34 mouse cellular contexts compared by ENCODE assay signal in the genomic region with DNA sequence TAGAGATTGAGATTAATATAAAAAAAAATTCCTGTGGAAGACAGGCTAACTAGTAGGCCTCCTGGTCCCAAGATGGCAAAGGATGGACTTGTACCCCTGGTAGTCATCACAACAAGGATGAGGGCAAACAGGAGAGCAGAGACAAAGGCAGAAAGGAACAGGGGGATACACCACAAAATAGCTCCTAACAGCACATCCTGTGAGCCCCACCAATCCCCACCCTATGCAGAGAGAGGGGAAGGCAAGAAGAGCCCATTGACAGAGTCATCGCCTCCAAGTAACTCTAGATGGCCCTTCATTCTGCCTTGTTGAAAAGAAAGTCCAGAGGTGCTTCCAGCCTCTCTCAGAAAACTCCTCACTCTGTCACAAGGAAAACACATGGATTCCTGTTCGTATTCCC.
"Had no signal": no experiment of that assay in that cellular context is flagged by ENCODE, and none has a peak within 500 bp of the region (broad histone marks: within the 10 kb centered on the region; RNA-seq: fewer than 3 reads in every experiment).

No protein-coding gene starts in this region.

- H3K9me3 ChIP-seq: heart, embryonic 10.5 days; heart, embryonic 12.5 days; heart, embryonic 13.5 days; heart, embryonic 15.5 days; hindbrain, embryonic 10.5 days; hindbrain, embryonic 12.5 days; hindbrain, embryonic 13.5 days; hindbrain, embryonic 15.5 days; intestine, embryonic 15.5 days; kidney, embryonic 15.5 days had no signal

- H3K9ac ChIP-seq: heart, embryonic 12.5 days; heart, embryonic 13.5 days; heart, embryonic 15.5 days; hindbrain, embryonic 12.5 days; hindbrain, embryonic 13.5 days; hindbrain, embryonic 14.5 days; hindbrain, embryonic 15.5 days; intestine, embryonic 15.5 days; kidney, embryonic 15.5 days had no signal

- H3K27ac ChIP-seq: heart, embryonic 10.5 days; heart, embryonic 13.5 days; heart, embryonic 15.5 days; hindbrain, embryonic 10.5 days; hindbrain, embryonic 12.5 days; hindbrain, embryonic 13.5 days; hindbrain, embryonic 14.5 days; hindbrain, embryonic 15.5 days; hindbrain, postnatal 0 days; intestine, embryonic 15.5 days; kidney, embryonic 15.5 days; kidney, postnatal 0 days; layer of hippocampus, adult 2 months had no signal

- H3K4me2 ChIP-seq: heart, embryonic 11.5 days; heart, embryonic 12.5 days; heart, embryonic 13.5 days; heart, embryonic 15.5 days; hindbrain, embryonic 12.5 days; hindbrain, embryonic 13.5 days; hindbrain, embryonic 14.5 days; hindbrain, embryonic 15.5 days; intestine, embryonic 15.5 days; kidney, embryonic 15.5 days had no signal

- ATAC-seq: hindbrain, embryonic 16.5 days; hindbrain, postnatal 0 days; inflammation-experienced regulatory T-cells, adult 6 months; intestine, embryonic 15.5 days; intestine, embryonic 16.5 days; intestine, postnatal 0 days had no signal

- H3K27me3 ChIP-seq: heart, embryonic 12.5 days; heart, embryonic 13.5 days; heart, embryonic 15.5 days; hindbrain, embryonic 12.5 days; hindbrain, embryonic 13.5 days; hindbrain, embryonic 15.5 days; intestine, embryonic 15.5 days; kidney, embryonic 15.5 days had no signal

- H3K36me3 ChIP-seq: heart, embryonic 10.5 days; heart, embryonic 12.5 days; heart, embryonic 13.5 days; heart, embryonic 15.5 days; hindbrain, embryonic 10.5 days; hindbrain, embryonic 12.5 days; hindbrain, embryonic 13.5 days; hindbrain, embryonic 15.5 days; intestine, embryonic 15.5 days; kidney, embryonic 15.5 days had no signal

- H3K4me3 ChIP-seq: heart, embryonic 10.5 days; heart, embryonic 12.5 days; heart, embryonic 13.5 days; heart, embryonic 15.5 days; hindbrain, embryonic 10.5 days; hindbrain, embryonic 12.5 days; hindbrain, embryonic 13.5 days; hindbrain, embryonic 15.5 days; intestine, embryonic 15.5 days; kidney, embryonic 15.5 days; layer of hippocampus, adult 2 months had no signal

- H3K4me1 ChIP-seq: heart, embryonic 10.5 days; heart, embryonic 12.5 days; heart, embryonic 13.5 days; heart, embryonic 15.5 days; hindbrain, embryonic 10.5 days; hindbrain, embryonic 12.5 days; hindbrain, embryonic 13.5 days; hindbrain, embryonic 15.5 days; intestine, embryonic 15.5 days; kidney, embryonic 15.5 days had no signal

- DNase-seq: heart, postnatal 10 days; heart, postnatal 14 days; heart, postnatal 4 days; kidney, adult 11 months; kidney, adult 18-20 months; kidney, adult 2 months; kidney, adult 8-10 months; kidney, adult 9 months; kidney, postnatal 10 days; kidney, postnatal 14 days; kidney, postnatal 25 days; kidney, postnatal 36 days; kidney, postnatal 4 days; layer of hippocampus, adult 9-11 months; layer of hippocampus, postnatal 36 days had no signal
